8 mouse cellular contexts compared by ENCODE assay signal in genomic region chr11:22002783-22003340, GRCm38 (mm10). TPM values are rescaled to one million over a fixed set of nuclear protein-coding genes. Genes with fewer than 3 reads are reported as not detected.
DNase-seq lines count a peak whose midpoint lies in the region; ATAC-seq lines count a peak whose summit lies in the region.

Gene Otx1, minus strand, starts transcription at chr11:22002897.

- ATAC-seq in kidney, embryonic 14.5 days (ENCODE audit: low FRiP score, low TSS enrichment), result no peak
- 0 out of 2 replicates have a peak, but pooled peaks have one; percentile 1 for ATAC-seq in midbrain, embryonic 11.5 days (ENCODE audit: low FRiP score)

- no peaks in the 10 kb centered on the region for H3K36me3 ChIP-seq in kidney, embryonic 14.5 days (ENCODE audit: control insufficient read depth, insufficient read depth, low read length)
- H3K36me3 ChIP-seq in midbrain, embryonic 11.5 days (ENCODE audit: control insufficient read depth, insufficient read depth, low read length), result no peaks in the 10 kb centered on the region

- peaks cover 14% of the 10 kb centered on the region; the same call in 1 of the 2 replicates for H3K4me1 ChIP-seq in kidney, embryonic 14.5 days (ENCODE audit: control insufficient read depth, insufficient read depth, low read length)
- peaks cover 28% of the 10 kb centered on the region for H3K4me1 ChIP-seq in midbrain, embryonic 11.5 days (ENCODE audit: control insufficient read depth, insufficient read depth, low read length)

- H3K9ac ChIP-seq in kidney, embryonic 14.5 days (ENCODE audit: low read depth, low read length), result no peak within 1 kb of the TSS
- H3K9ac ChIP-seq in midbrain, embryonic 11.5 days (ENCODE audit: low read length), result peak within 1 kb of the TSS; percentile 97

- DNase-seq in adrenal gland, adult (ENCODE audit: inconsistent age in 2 of 2, low spot score in 1 of 2), result peak; percentile 14 to 74
- DNase-seq in adrenal gland, postnatal 36 days, result no peak
- peak; percentile 15 for DNase-seq in ovary, postnatal 10 days (ENCODE audit: low spot score)
- DNase-seq in ovary, adult 18-20 months (ENCODE audit: low spot score), result no peak
- peak; percentile 21 for DNase-seq in forelimb bud, embryonic 11.5 days (ENCODE audit: low read depth, low spot score)
- DNase-seq in midbrain, embryonic 11.5 days (ENCODE audit: low spot score, missing footprints), result no peak
- DNase-seq in yolk sac, embryonic 10.5 days (ENCODE audit: low spot score), result peak; percentile 30

- no peaks in the 10 kb centered on the region for H3K9me3 ChIP-seq in kidney, embryonic 14.5 days (ENCODE audit: control insufficient read depth, low read length)
- H3K9me3 ChIP-seq in midbrain, embryonic 11.5 days (ENCODE audit: control insufficient read depth, low read length), result no peaks in the 10 kb centered on the region

- no peak within 1 kb of the TSS for H3K27ac ChIP-seq in kidney, embryonic 14.5 days (ENCODE audit: low read depth, low read length)
- peak within 1 kb of the TSS; percentile 96 for H3K27ac ChIP-seq in midbrain, embryonic 11.5 days (ENCODE audit: low read depth, low read length)

- peak within 1 kb of the TSS; percentile 48 for H3K4me3 ChIP-seq in kidney, embryonic 14.5 days (ENCODE audit: low read length)
- peak within 1 kb of the TSS; percentile 89 for H3K4me3 ChIP-seq in midbrain, embryonic 11.5 days (ENCODE audit: low read depth, low read length)

- H3K27me3 ChIP-seq in kidney, embryonic 14.5 days (ENCODE audit: control insufficient read depth, insufficient read depth, low read length), result peaks cover 88% of the 10 kb centered on the region
- no peaks in the 10 kb centered on the region for H3K27me3 ChIP-seq in midbrain, embryonic 11.5 days (ENCODE audit: control insufficient read depth, insufficient read depth, low read length)

- peak within 1 kb of the TSS; percentile 88 for H3K4me2 ChIP-seq in kidney, embryonic 14.5 days (replicated peaks; ENCODE audit: low read depth, low read length)
- peak within 1 kb of the TSS; percentile 81 for H3K4me2 ChIP-seq in midbrain, embryonic 11.5 days

- WGBS in kidney, embryonic 14.5 days, result 1% methylated on average over 34 of the region's 34 CpGs
- under 1% methylated on average over 34 of the region's 34 CpGs for WGBS in midbrain, embryonic 11.5 days

RNA-seq across cellular contexts. Expression of gene Otx1, which starts in this region (rescaled TPM):
- not detected for total RNA-seq in adrenal gland, postnatal 36 days (2021)
- polyA plus RNA-seq in kidney, embryonic 14.5 days (2014; fragmentation: Nextera tagmentation; extraction: Ambion mirVana), result not detected in 2 replicates
- 40.6 and 43.7 TPM in 2 replicates for polyA plus RNA-seq in midbrain, embryonic 11.5 days (2014; fragmentation: Nextera tagmentation; extraction: Ambion mirVana)

Comparison
In these comparisons a context has a peak if more than half of its experiments do, and no peak if none do; other contexts are left out.
1. RNA of gene Otx1 (polyA plus RNA-seq): 40.6 to 43.7 TPM in midbrain, embryonic 11.5 days; not detected in kidney, embryonic 14.5 days; every median in the first group is over 10 times any median in the second.
2. DNase-seq: peak in adrenal gland, adult (2 of 2), ovary, postnatal 10 days (single experiment), forelimb bud, embryonic 11.5 days (single experiment) and yolk sac, embryonic 10.5 days (single experiment); none in adrenal gland, postnatal 36 days (0 of 2), ovary, adult 18-20 months (single experiment) and midbrain, embryonic 11.5 days (single experiment).